Mouse (Mus musculus): ENCODE data around the gene Ces5a.

The Ces5a gene

DNA sequence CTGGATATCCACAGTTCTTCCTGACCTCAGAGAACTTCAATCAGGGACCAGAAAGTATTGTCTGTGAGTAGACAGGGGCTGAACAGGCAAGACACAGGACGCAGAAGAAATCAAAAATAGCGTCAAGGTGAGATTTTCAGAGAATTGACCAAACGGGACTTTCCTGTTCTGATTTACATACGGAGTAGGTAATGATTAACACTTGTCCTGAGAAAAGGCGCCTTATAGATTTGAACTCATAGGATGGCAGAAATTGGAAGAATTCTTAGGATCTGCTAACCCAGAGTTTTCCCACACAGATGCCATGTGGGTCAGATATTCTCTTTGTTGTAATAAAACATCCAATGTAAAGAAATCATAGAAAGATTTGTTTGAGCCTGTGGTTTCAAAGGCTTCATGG lies at the start of gene Ces5a:
TSS of gene Ces5a (minus strand) at position 101 of the 400 bp plus-strand sequence.
- H3K4me1 ChIP-seq (replicated peaks; ENCODE audit: low read depth, low read length): no peaks in the 10 kb centered on the region
- H3K27me3 ChIP-seq (ENCODE audit: insufficient read depth, low read length): no peaks in the 10 kb centered on the region
- TF ChIP-seq POU5F1 (IDR thresholded peaks at IDR 0.05; ENCODE audit: borderline replicate concordance, low read length) (no peak), NANOG (IDR thresholded peaks at IDR 0.05; ENCODE audit: borderline replicate concordance, low read length) (no peak), CTCF (conservative IDR thresholded peaks at IDR 0.05; ENCODE audit: low read length) (no peak)
- H3K9me3 ChIP-seq (ENCODE audit: low read length): peaks cover 20% of the 10 kb centered on the region
- H3K36me3 ChIP-seq (ENCODE audit: insufficient read depth, low read length): no peaks in the 10 kb centered on the region
- no peak within 1 kb of the TSS for H3K4me3 ChIP-seq (replicated peaks; ENCODE audit: low read length)

DNA sequence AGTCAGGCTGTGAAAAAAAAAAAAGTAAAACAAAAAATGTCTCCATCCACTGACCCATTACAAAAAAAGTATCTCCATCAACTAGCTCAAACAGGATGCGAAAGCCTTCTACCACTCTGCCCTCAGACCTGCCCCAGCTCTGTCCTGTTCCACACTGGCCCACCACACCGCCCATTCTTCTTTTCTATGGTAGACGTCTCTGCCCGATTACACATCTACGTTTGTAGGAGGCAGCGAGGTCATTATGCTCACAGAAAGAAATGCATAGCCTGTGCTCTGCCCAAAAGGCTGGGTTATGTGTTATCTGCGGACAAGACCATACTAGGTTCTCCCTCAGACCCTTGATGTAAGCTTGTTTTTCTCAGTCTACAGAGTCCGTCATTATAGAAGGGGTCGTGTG lies 37.2 kb upstream of the Ces5a start:
- H3K27me3 ChIP-seq (ENCODE audit: insufficient read depth, low read length): no peaks in the 10 kb centered on the region
- H3K4me1 ChIP-seq (replicated peaks; ENCODE audit: low read depth, low read length): no peaks in the 10 kb centered on the region
- no peak overlapping the region for H3K4me3 ChIP-seq (replicated peaks; ENCODE audit: low read length)
- no peaks in the 10 kb centered on the region for H3K36me3 ChIP-seq (ENCODE audit: insufficient read depth, low read length)
- TF ChIP-seq NANOG (IDR thresholded peaks at IDR 0.05; ENCODE audit: borderline replicate concordance, low read length): no peak
- TF ChIP-seq POU5F1 (IDR thresholded peaks at IDR 0.05; ENCODE audit: borderline replicate concordance, low read length): no peak
- no peak for TF ChIP-seq CTCF (conservative IDR thresholded peaks at IDR 0.05; ENCODE audit: low read length)
- H3K9me3 ChIP-seq (ENCODE audit: low read length): peaks cover 10% of the 10 kb centered on the region

GRCm38 (mm10) chr8:93572095-93572501 lies 36.5 kb upstream of the Ces5a start:
- H3K36me3 ChIP-seq (ENCODE audit: insufficient read depth, low read length): no peaks in the 10 kb centered on the region
- TF ChIP-seq NANOG (IDR thresholded peaks at IDR 0.05; ENCODE audit: borderline replicate concordance, low read length): no peak
- TF ChIP-seq CTCF (conservative IDR thresholded peaks at IDR 0.05; ENCODE audit: low read length): no peak
- no peak for TF ChIP-seq POU5F1 (IDR thresholded peaks at IDR 0.05; ENCODE audit: borderline replicate concordance, low read length)
- H3K4me1 ChIP-seq (replicated peaks; ENCODE audit: low read depth, low read length): no peaks in the 10 kb centered on the region
- no peak overlapping the region for H3K4me3 ChIP-seq (replicated peaks; ENCODE audit: low read length)
- H3K9me3 ChIP-seq (ENCODE audit: low read length): peaks cover 10% of the 10 kb centered on the region
- no peaks in the 10 kb centered on the region for H3K27me3 ChIP-seq (ENCODE audit: insufficient read depth, low read length)

GRCm38 (mm10) chr8:93571369-93571985 lies 35.8 kb upstream of the Ces5a start:
- Histone ChIP-seq H3K4me3 (replicated peaks; ENCODE audit: low read length) (no peak overlapping the region), H3K27me3 (ENCODE audit: insufficient read depth, low read length) (no peaks in the 10 kb centered on the region)
- no peak for TF ChIP-seq CTCF (conservative IDR thresholded peaks at IDR 0.05; ENCODE audit: low read length)
- TF ChIP-seq NANOG (IDR thresholded peaks at IDR 0.05; ENCODE audit: borderline replicate concordance, low read length): no peak
- no peak for TF ChIP-seq POU5F1 (IDR thresholded peaks at IDR 0.05; ENCODE audit: borderline replicate concordance, low read length)

DNA sequence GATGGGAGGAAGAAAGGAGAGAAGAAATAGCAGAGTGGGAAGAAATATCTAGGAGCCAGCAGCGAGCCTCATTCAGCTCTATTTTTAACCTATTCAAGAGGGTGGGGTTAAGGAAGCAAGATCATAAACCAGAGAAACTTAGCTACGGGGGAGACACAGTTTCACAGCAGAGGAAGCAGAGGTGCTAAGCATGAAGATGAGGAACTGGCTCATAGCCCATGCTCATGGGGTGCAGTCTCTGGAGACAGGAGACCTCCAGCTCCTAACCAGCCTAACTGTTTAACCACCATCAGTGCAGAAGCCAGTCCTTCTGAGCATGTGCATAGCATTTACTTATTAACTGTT lies 34.5 kb upstream of the Ces5a start:
- peaks cover 10% of the 10 kb centered on the region for H3K9me3 ChIP-seq (ENCODE audit: low read length)
- no peaks in the 10 kb centered on the region for H3K27me3 ChIP-seq (ENCODE audit: insufficient read depth, low read length)
- no peaks in the 10 kb centered on the region for H3K4me1 ChIP-seq (replicated peaks; ENCODE audit: low read depth, low read length)
- no peaks in the 10 kb centered on the region for H3K36me3 ChIP-seq (ENCODE audit: insufficient read depth, low read length)
- no peak overlapping the region for H3K4me3 ChIP-seq (replicated peaks; ENCODE audit: low read length)
- TF ChIP-seq POU5F1 (IDR thresholded peaks at IDR 0.05; ENCODE audit: borderline replicate concordance, low read length): no peak
- no peak for TF ChIP-seq CTCF (conservative IDR thresholded peaks at IDR 0.05; ENCODE audit: low read length)
- TF ChIP-seq NANOG (IDR thresholded peaks at IDR 0.05; ENCODE audit: borderline replicate concordance, low read length): no peak

More at GRCm38 (mm10) chr8:93571369-93571985, 35.8 kb upstream of the Ces5a start:
- H3K9me3 ChIP-seq (ENCODE audit: low read length): peaks cover 10% of the 10 kb centered on the region
- H3K36me3 ChIP-seq (ENCODE audit: insufficient read depth, low read length): no peaks in the 10 kb centered on the region
- H3K4me1 ChIP-seq (replicated peaks; ENCODE audit: low read depth, low read length): no peaks in the 10 kb centered on the region

DNA sequence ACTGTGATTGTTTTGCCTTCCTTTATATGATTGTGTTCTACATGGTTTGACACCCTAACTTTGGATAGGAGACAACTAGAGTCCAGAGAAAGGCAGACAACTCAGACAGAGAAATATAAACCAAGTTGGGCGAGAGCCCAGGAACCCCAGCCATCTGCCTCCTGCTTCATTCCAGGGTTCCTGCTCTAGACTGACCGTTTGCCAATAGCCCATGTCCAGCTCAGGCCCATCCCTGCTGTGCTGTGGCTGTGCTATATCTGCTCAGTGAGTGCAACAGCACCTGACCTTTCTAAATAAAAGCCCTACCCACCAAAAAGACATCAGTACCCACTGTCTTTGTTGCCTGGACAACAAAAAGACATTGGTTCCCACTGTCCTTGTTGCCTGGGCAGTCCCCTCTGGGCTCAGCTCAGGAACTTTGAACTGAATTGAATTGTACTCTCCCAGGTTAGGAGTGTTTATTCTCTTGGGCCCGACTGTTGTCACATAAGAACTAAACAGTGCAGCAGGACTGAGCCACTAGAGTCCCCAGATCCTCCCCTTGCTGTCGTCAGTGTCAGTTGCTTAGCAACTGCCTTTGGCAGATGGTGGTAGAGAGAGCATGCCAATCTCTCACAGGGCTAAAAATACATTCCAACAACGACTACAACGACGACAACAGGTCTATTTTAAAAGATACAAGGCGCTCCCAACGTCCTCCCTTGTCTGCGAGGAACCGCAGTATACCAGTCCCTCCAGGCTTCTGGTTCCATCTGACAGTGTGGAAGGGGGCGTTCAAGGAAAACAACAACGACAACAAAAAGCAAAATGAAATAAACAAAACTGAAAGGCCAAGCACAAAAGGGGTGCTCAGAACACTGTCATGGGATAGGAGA lies 33.9 kb upstream of the Ces5a start:
- Histone ChIP-seq H3K27me3 (ENCODE audit: insufficient read depth, low read length) (no peaks in the 10 kb centered on the region), H3K36me3 (ENCODE audit: insufficient read depth, low read length) (no peaks in the 10 kb centered on the region), H3K9me3 (ENCODE audit: low read length) (peaks cover 10% of the 10 kb centered on the region), H3K4me1 (replicated peaks; ENCODE audit: low read depth, low read length) (no peaks in the 10 kb centered on the region), H3K4me3 (replicated peaks; ENCODE audit: low read length) (no peak overlapping the region)
- TF ChIP-seq POU5F1 (IDR thresholded peaks at IDR 0.05; ENCODE audit: borderline replicate concordance, low read length) (no peak), CTCF (conservative IDR thresholded peaks at IDR 0.05; ENCODE audit: low read length) (no peak), NANOG (IDR thresholded peaks at IDR 0.05; ENCODE audit: borderline replicate concordance, low read length) (no peak)

DNA sequence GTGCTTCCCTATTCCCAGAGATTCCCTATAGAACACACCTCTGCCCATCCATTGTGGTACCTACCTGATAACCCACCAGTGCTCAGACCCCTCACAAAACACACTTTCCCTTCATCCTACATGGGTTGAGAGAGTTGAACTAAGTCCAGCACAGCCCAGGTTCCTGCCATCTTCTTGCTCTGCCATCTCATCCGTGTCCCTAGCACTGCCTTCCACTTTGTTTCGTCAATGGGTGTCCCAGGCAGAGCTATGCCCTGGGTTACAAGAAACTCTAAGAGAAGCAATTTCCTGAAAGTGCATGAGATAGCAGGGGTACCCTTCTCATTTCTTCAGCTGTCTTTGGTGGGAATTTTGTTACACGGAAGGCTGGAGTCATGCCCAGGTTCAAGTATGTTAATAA lies 33.0 kb upstream of the Ces5a start:
- Histone ChIP-seq H3K9me3 (ENCODE audit: low read length) (peaks cover 10% of the 10 kb centered on the region), H3K36me3 (ENCODE audit: insufficient read depth, low read length) (no peaks in the 10 kb centered on the region), H3K27me3 (ENCODE audit: insufficient read depth, low read length) (no peaks in the 10 kb centered on the region), H3K4me3 (replicated peaks; ENCODE audit: low read length) (no peak overlapping the region), H3K4me1 (replicated peaks; ENCODE audit: low read depth, low read length) (no peaks in the 10 kb centered on the region)
- TF ChIP-seq CTCF (conservative IDR thresholded peaks at IDR 0.05; ENCODE audit: low read length): no peak
- no peak for TF ChIP-seq POU5F1 (IDR thresholded peaks at IDR 0.05; ENCODE audit: borderline replicate concordance, low read length)
- no peak for TF ChIP-seq NANOG (IDR thresholded peaks at IDR 0.05; ENCODE audit: borderline replicate concordance, low read length)

GRCm38 (mm10) chr8:93567086-93567485 lies 31.5 kb upstream of the Ces5a start:
- peaks cover 10% of the 10 kb centered on the region for H3K9me3 ChIP-seq (ENCODE audit: low read length)
- TF ChIP-seq CTCF (conservative IDR thresholded peaks at IDR 0.05; ENCODE audit: low read length): no peak
- no peak for TF ChIP-seq NANOG (IDR thresholded peaks at IDR 0.05; ENCODE audit: borderline replicate concordance, low read length)
- TF ChIP-seq POU5F1 (IDR thresholded peaks at IDR 0.05; ENCODE audit: borderline replicate concordance, low read length): no peak
- H3K4me1 ChIP-seq (replicated peaks; ENCODE audit: low read depth, low read length): no peaks in the 10 kb centered on the region
- no peak overlapping the region for H3K4me3 ChIP-seq (replicated peaks; ENCODE audit: low read length)
- no peaks in the 10 kb centered on the region for H3K36me3 ChIP-seq (ENCODE audit: insufficient read depth, low read length)
- no peaks in the 10 kb centered on the region for H3K27me3 ChIP-seq (ENCODE audit: insufficient read depth, low read length)

All from E14TG2a.4 (cell line).